Mouse (Mus musculus): ENCODE results near the gene Gm49354. TPM values are rescaled to one million over a fixed set of nuclear protein-coding genes. Genes with fewer than 3 reads are reported as not detected.
A peak's percentile ranks its signal among the peaks of the same experiment; 100 is the strongest.

Gm49354 gene
- not detected in 2 replicates for polyA plus RNA-seq (2012; rRNA removed)

- Histone ChIP-seq H3K4me1 (ENCODE audit: control insufficient read depth, insufficient read depth, low read length) (no peaks in the 10 kb centered on the region), H3K36me3 (ENCODE audit: control insufficient read depth, insufficient read depth, low read length) (peaks cover 5% of the 10 kb centered on the region), H3K27me3 (replicated peaks; ENCODE audit: control insufficient read depth, insufficient read depth, low read length) (no peaks in the 10 kb centered on the region), H3K4me3 (ENCODE audit: insufficient read depth, low read depth, low read length) (no peak within 1 kb of the TSS), H3K27ac (ENCODE audit: insufficient read depth, low read depth, low read length) (no peak within 1 kb of the TSS)
- WGBS: 94% methylated on average over 7 of the region's 7 CpGs
- TF ChIP-seq CTCF (conservative IDR thresholded peaks at IDR 0.05; ENCODE audit: insufficient read depth, insufficient read length, low read depth, low read length): no peak
- TF ChIP-seq POLR2A (IDR thresholded peaks at IDR 0.05; ENCODE audit: low read depth, low read length): no peak
- no peak for DNase-seq
Observed at GRCm38 (mm10) chr13:59782145-59782544, at the start of gene Gm49354. Gene Gm49354, minus strand, starts transcription at chr13:59782245.

GRCm38 (mm10) chr13:59825966-59826365, 43.9 kb upstream of the Gm49354 start:
- Histone ChIP-seq H3K27ac (ENCODE audit: insufficient read depth, low read depth, low read length) (no peak overlapping the region), H3K4me3 (ENCODE audit: insufficient read depth, low read depth, low read length) (no peak overlapping the region), H3K36me3 (ENCODE audit: control insufficient read depth, insufficient read depth, low read length) (no peaks in the 10 kb centered on the region), H3K4me1 (ENCODE audit: control insufficient read depth, insufficient read depth, low read length) (0 out of 2 replicates have a peak, but pooled peaks cover 2% of the 10 kb centered on the region), H3K27me3 (replicated peaks; ENCODE audit: control insufficient read depth, insufficient read depth, low read length) (no peaks in the 10 kb centered on the region)
- TF ChIP-seq CTCF (conservative IDR thresholded peaks at IDR 0.05; ENCODE audit: insufficient read depth, insufficient read length, low read depth, low read length): no peak
- TF ChIP-seq POLR2A (IDR thresholded peaks at IDR 0.05; ENCODE audit: low read depth, low read length): no peak
- peak; percentile 79 for DNase-seq

- H3K36me3 ChIP-seq (ENCODE audit: control insufficient read depth, insufficient read depth, low read length): no peaks in the 10 kb centered on the region; the same call in 1 of the 2 replicates
- H3K27me3 ChIP-seq (replicated peaks; ENCODE audit: control insufficient read depth, insufficient read depth, low read length): no peaks in the 10 kb centered on the region
- TF ChIP-seq POLR2A (IDR thresholded peaks at IDR 0.05; ENCODE audit: low read depth, low read length) (peak; percentile 85), CTCF (conservative IDR thresholded peaks at IDR 0.05; ENCODE audit: insufficient read depth, insufficient read length, low read depth, low read length) (no peak)
- H3K4me1 ChIP-seq (ENCODE audit: control insufficient read depth, insufficient read depth, low read length): peaks cover 7% of the 10 kb centered on the region; the same call in 1 of the 2 replicates
- under 1% methylated on average over 100 of the region's 100 CpGs for WGBS
- peak; percentile 97 for DNase-seq
- peak within 1 kb of the TSS; percentile 95 for H3K27ac ChIP-seq (ENCODE audit: insufficient read depth, low read depth, low read length)
- H3K4me3 ChIP-seq (ENCODE audit: insufficient read depth, low read depth, low read length): peak within 1 kb of the TSS; percentile 89
Observed at GRCm38 (mm10) chr13:59822507-59823462, 40.7 kb upstream of the Gm49354 start, which contains the start of gene Tut7. Gene Tut7, minus strand, starts transcription at chr13:59823147.

- WGBS: 39% methylated on average over 3 of the region's 3 CpGs
- TF ChIP-seq CTCF (conservative IDR thresholded peaks at IDR 0.05; ENCODE audit: insufficient read depth, insufficient read length, low read depth, low read length) (no peak), POLR2A (IDR thresholded peaks at IDR 0.05; ENCODE audit: low read depth, low read length) (no peak)
- no peak for DNase-seq
- peaks cover 7% of the 10 kb centered on the region; the same call in 1 of the 2 replicates for H3K4me1 ChIP-seq (ENCODE audit: control insufficient read depth, insufficient read depth, low read length)
- no peaks in the 10 kb centered on the region for H3K27me3 ChIP-seq (replicated peaks; ENCODE audit: control insufficient read depth, insufficient read depth, low read length)
- no peak overlapping the region for H3K4me3 ChIP-seq (ENCODE audit: insufficient read depth, low read depth, low read length)
- peaks cover 4% of the 10 kb centered on the region for H3K36me3 ChIP-seq (ENCODE audit: control insufficient read depth, insufficient read depth, low read length)
- no peak overlapping the region for H3K27ac ChIP-seq (ENCODE audit: insufficient read depth, low read depth, low read length)
Observed at GRCm38 (mm10) chr13:59820836-59821235, 38.8 kb upstream of the Gm49354 start.

DNA sequence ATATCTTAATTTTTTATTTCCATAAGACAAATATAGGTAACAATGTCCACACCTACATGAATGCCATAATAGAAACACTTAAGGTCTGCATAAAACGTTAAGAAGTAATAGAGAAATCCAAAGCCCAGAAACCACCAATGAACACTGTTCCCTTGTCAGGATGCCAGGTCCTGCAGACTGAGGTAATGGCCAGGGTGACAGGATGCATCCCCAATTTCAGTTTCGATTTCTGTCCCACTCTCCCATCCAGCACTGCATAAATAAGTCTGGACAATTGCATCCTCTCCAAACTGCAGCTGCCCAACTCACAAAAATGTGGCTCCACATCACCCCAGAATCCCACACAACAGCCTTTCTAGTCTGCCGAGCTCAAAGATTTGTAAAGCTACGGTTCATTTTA, 38.1 kb upstream of the Gm49354 start:
- H3K4me1 ChIP-seq (ENCODE audit: control insufficient read depth, insufficient read depth, low read length): peaks cover 7% of the 10 kb centered on the region; the same call in 1 of the 2 replicates
- no peaks in the 10 kb centered on the region for H3K27me3 ChIP-seq (replicated peaks; ENCODE audit: control insufficient read depth, insufficient read depth, low read length)
- no peak overlapping the region for H3K27ac ChIP-seq (ENCODE audit: insufficient read depth, low read depth, low read length)
- WGBS: 33% methylated on average over 4 of the region's 4 CpGs
- peaks cover 5% of the 10 kb centered on the region for H3K36me3 ChIP-seq (ENCODE audit: control insufficient read depth, insufficient read depth, low read length)
- no peak for TF ChIP-seq CTCF (conservative IDR thresholded peaks at IDR 0.05; ENCODE audit: insufficient read depth, insufficient read length, low read depth, low read length)
- no peak for TF ChIP-seq POLR2A (IDR thresholded peaks at IDR 0.05; ENCODE audit: low read depth, low read length)
- H3K4me3 ChIP-seq (ENCODE audit: insufficient read depth, low read depth, low read length): peak overlapping the region; percentile 19; the same call in 1 of the 2 replicates
- DNase-seq: peak; percentile 60

- DNase-seq: no peak
- peaks cover 7% of the 10 kb centered on the region; the same call in 1 of the 2 replicates for H3K4me1 ChIP-seq (ENCODE audit: control insufficient read depth, insufficient read depth, low read length)
- WGBS: 80% methylated on average over 4 of the region's 4 CpGs
- H3K27me3 ChIP-seq (replicated peaks; ENCODE audit: control insufficient read depth, insufficient read depth, low read length): no peaks in the 10 kb centered on the region
- no peak overlapping the region for H3K27ac ChIP-seq (ENCODE audit: insufficient read depth, low read depth, low read length)
- TF ChIP-seq CTCF (conservative IDR thresholded peaks at IDR 0.05; ENCODE audit: insufficient read depth, insufficient read length, low read depth, low read length): no peak
- no peak for TF ChIP-seq POLR2A (IDR thresholded peaks at IDR 0.05; ENCODE audit: low read depth, low read length)
- H3K36me3 ChIP-seq (ENCODE audit: control insufficient read depth, insufficient read depth, low read length): peaks cover 6% of the 10 kb centered on the region
- no peak overlapping the region for H3K4me3 ChIP-seq (ENCODE audit: insufficient read depth, low read depth, low read length)
Observed at GRCm38 (mm10) chr13:59817352-59817751, 35.3 kb upstream of the Gm49354 start.

- Histone ChIP-seq H3K4me3 (ENCODE audit: insufficient read depth, low read depth, low read length) (no peak overlapping the region), H3K36me3 (ENCODE audit: control insufficient read depth, insufficient read depth, low read length) (peaks cover 20% of the 10 kb centered on the region), H3K27me3 (replicated peaks; ENCODE audit: control insufficient read depth, insufficient read depth, low read length) (no peaks in the 10 kb centered on the region), H3K27ac (ENCODE audit: insufficient read depth, low read depth, low read length) (no peak overlapping the region), H3K4me1 (ENCODE audit: control insufficient read depth, insufficient read depth, low read length) (no peaks in the 10 kb centered on the region)
- no peak for DNase-seq
- 87% methylated on average over 6 of the region's 6 CpGs for WGBS
- no peak for TF ChIP-seq POLR2A (IDR thresholded peaks at IDR 0.05; ENCODE audit: low read depth, low read length)
- no peak for TF ChIP-seq CTCF (conservative IDR thresholded peaks at IDR 0.05; ENCODE audit: insufficient read depth, insufficient read length, low read depth, low read length)
Observed at GRCm38 (mm10) chr13:59814109-59814591, 32.1 kb upstream of the Gm49354 start.

Data from kidney, adult 2 months (tissue).